Mouse (Mus musculus) intestine, embryonic 15.5 days (tissue): ENCODE data around the gene Zfyve28. TPM values are rescaled to one million over a fixed set of nuclear protein-coding genes. Genes with fewer than 3 reads are reported as not detected.

Source experiments
- ATAC-seq: fragments of 200-750 bp; cut with Nextera tagmentation; 2 replicates; pipeline ENCODE4 v1.8.0; 2017; ENCODE audit warnings: moderate TSS enrichment, moderate library complexity
- H3K27ac ChIP-seq: fragments of 300-500 bp; sonication (generic); 2 replicates; pipeline ENCODE4 v1.5.1; 2015; ENCODE audit warnings: mild to moderate bottlenecking, inconsistent platforms
- H3K27me3 ChIP-seq: fragments of 300-500 bp; sonication (generic); replicated peaks from 2 replicates; pipeline ENCODE4 v1.6.1; 2015; ENCODE audit warnings: inconsistent platforms
- H3K36me3 ChIP-seq: fragments of 300-500 bp; sonication (generic); 2 replicates; pipeline ENCODE4 v1.6.1; 2015; ENCODE audit warnings: inconsistent platforms
- H3K4me1 ChIP-seq: fragments of 300-500 bp; sonication (generic); replicated peaks from 2 replicates; pipeline ENCODE4 v1.6.1; 2015; ENCODE audit warnings: inconsistent platforms
- H3K4me2 ChIP-seq: fragments of 300-500 bp; sonication (generic); replicated peaks from 2 replicates; pipeline ENCODE4 v1.6.1; 2015; ENCODE audit warnings: mild to moderate bottlenecking, inconsistent platforms
- H3K4me3 ChIP-seq: fragments of 300-500 bp; sonication (generic); replicated peaks from 2 replicates; pipeline ENCODE4 v1.5.1; 2015; ENCODE audit warnings: inconsistent platforms
- H3K9ac ChIP-seq: fragments of 300-500 bp; sonication (generic); 2 replicates; pipeline ENCODE4 v1.6.1; 2015; ENCODE audit warnings: inconsistent platforms
- H3K9me3 ChIP-seq: fragments of 300-500 bp; sonication (generic); 2 replicates; pipeline ENCODE4 v1.6.1; 2016; ENCODE audit warnings: inconsistent platforms
- WGBS: fragments of 180-500 bp; shearing (Covaris S2); methylation state at CpG from one replicate; pipeline ENCODE4 v1.1.7; 2015; 5-methylcytosine and 5-hydroxymethylcytosine counted together
- polyA plus RNA-seq: library from polyadenylated mRNA; unstranded; fragments of >200 nt; fragmentation: Nextera tagmentation; extraction: Ambion mirVana; gene quantifications from 2 replicates; pipeline ENCODE4 v1.2.1, GENCODE M21; 2015

Zfyve28 gene
- polyA plus RNA-seq, 1 experiment from 2014 or later = 0.65 TPM

DNA sequence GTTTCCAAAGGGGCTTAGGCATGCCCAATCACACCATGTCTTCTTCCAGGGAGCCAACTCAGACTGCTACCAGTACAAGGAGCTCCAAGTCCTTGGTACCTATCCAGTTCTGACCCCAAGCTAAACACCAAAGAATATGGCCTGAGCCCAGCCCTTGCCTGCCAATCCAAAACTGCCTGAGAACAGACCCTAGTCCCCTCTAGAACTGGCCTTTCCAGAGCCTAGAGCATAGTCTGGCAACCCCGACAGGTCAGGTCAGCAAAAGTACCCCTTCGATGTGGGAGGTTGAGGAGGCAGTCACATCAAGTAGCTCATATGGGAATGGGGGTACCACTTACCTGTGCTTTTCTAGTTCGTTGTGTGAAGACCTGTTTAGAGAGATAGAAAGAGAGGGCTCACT is 104.3 kb downstream of the Zfyve28 start:
- no peak for ATAC-seq
- Histone ChIP-seq H3K36me3 (peaks cover 13% of the 10 kb centered on the region), H3K27me3 (no peaks in the 10 kb centered on the region), H3K27ac (no peak overlapping the region), H3K4me3 (no peak overlapping the region), H3K4me2 (no peak overlapping the region), H3K9ac (no peak overlapping the region), H3K4me1 (peaks cover 27% of the 10 kb centered on the region), H3K9me3 (no peaks in the 10 kb centered on the region)
- 92% methylated on average over 3 of the region's 3 CpGs for WGBS

DNA sequence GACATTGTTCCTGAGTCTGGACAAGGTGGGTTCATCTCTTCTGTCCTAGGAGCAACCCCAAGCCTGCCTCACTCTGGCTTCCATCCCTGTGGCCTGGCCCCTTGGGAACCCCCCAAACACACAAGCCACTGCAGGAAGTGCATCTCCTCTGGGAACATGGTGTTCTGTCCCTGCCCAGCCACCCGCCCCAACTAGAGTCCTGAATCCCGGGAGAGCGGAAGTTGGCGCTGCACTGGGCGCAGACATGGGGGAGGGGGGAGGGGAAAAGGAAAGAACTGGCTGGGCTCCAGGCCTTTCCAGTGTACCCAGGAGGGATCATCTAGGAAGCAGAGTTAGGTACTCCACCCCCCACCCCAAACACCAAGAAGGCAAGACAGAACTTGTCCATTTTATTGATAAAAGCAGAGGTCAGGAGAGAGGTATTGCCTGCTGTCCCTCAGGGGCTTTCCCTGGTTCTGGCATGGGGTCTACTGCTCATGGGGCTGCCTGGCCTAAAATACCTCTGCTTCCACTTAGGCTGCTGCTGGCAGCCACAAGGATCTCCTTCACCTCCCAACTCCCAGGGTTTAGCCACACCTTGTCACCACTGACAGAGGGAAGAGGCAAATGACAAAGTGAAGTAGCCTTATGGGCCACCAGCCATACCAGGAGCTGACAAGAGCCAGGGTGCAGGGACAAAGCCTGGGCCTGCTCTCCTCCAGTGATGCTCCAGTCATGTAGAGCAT is 104.9 kb downstream of the Zfyve28 start:
- no peak overlapping the region for H3K9ac ChIP-seq
- no peak for ATAC-seq
- no peak overlapping the region for H3K27ac ChIP-seq
- H3K9me3 ChIP-seq = no peaks in the 10 kb centered on the region
- peaks cover 23% of the 10 kb centered on the region for H3K4me1 ChIP-seq
- peaks cover 13% of the 10 kb centered on the region for H3K36me3 ChIP-seq
- 77% methylated on average over 5 of the region's 5 CpGs for WGBS
- no peak overlapping the region for H3K4me2 ChIP-seq
- H3K4me3 ChIP-seq = no peak overlapping the region
- no peaks in the 10 kb centered on the region for H3K27me3 ChIP-seq

DNA sequence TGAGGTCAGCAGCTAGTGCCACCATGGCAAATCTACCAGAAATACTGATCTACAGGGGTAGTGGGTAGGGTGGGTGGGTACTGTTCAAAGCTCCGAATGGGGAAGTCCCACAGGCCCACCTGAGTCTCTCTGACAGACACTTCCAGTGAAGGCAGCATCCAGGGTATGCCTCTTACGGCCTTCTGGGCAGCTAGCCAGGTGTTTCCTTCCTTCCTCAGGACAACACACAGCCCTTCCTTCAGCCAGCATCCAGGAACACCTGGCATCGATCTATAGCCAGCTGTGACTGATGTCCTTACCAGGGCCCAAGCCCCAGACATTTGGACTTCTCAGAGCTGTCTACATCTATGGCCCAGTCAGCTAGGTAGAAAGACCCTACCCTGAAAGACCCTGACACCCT is 105.8 kb downstream of the Zfyve28 start:
- Histone ChIP-seq H3K9ac (no peak overlapping the region), H3K9me3 (no peaks in the 10 kb centered on the region), H3K27ac (no peak overlapping the region), H3K4me3 (no peak overlapping the region), H3K4me2 (no peak overlapping the region), H3K27me3 (no peaks in the 10 kb centered on the region), H3K4me1 (peaks cover 23% of the 10 kb centered on the region), H3K36me3 (peaks cover 13% of the 10 kb centered on the region)
- 68% methylated on average over 3 of the region's 3 CpGs for WGBS
- ATAC-seq = no peak

DNA sequence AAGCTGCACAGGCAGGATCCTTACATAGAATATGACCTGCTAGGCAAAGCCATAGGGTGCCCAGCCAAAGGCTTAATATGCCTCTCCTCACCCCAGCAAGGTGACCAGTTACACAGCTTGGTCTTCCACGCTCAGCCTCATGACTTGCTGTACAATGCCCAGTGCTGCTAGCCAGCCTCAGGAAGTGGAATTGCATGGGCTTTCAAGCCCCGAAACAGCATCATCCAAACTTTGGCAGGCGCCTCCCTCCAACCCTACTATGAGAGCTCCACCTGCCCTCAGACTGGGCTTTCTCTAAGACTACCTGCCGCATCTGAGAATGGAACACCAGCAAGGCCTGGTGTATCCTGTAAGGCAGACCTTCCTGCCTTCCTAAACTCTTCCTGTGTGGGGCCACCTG is 110.4 kb downstream of the Zfyve28 start:
- Histone ChIP-seq H3K4me3 (no peak overlapping the region), H3K36me3 (peaks cover 13% of the 10 kb centered on the region)

DNA sequence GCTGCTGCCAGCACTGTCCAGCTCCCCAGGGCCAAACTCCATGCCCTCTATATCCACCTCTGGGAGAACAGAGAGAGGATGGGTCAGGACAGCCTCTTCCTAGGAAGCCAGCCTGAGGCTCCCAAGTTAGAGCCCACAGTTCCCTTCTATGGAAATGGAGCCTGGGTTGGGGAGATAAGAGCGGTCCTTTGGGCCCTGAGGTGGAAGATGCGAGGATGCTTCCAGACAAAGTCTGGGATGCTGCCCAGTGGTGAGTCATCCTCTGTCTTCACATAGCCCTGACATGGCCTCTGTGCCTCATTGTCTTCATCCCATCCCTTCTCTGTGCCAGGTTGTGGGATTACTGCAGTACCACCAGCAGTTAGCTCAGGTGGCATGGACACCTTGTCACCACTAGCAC is 111.2 kb downstream of the Zfyve28 start:
- Histone ChIP-seq H3K27me3 (no peaks in the 10 kb centered on the region), H3K9me3 (no peaks in the 10 kb centered on the region), H3K4me3 (no peak overlapping the region), H3K27ac (no peak overlapping the region), H3K9ac (no peak overlapping the region), H3K4me1 (peaks cover 4% of the 10 kb centered on the region; the same call in 1 of the 2 replicates), H3K4me2 (no peak overlapping the region), H3K36me3 (peaks cover 11% of the 10 kb centered on the region)
- WGBS = 97% methylated on average over 2 of the region's 2 CpGs
- ATAC-seq = no peak

More for the DNA sequence above, 110.4 kb downstream of the Zfyve28 start:
- no peaks in the 10 kb centered on the region for H3K9me3 ChIP-seq
- no peaks in the 10 kb centered on the region for H3K27me3 ChIP-seq
- no peak overlapping the region for H3K9ac ChIP-seq
- 92% methylated on average over 4 of the region's 4 CpGs for WGBS
- H3K4me1 ChIP-seq = peaks cover 4% of the 10 kb centered on the region
- no peak overlapping the region for H3K27ac ChIP-seq
- no peak for ATAC-seq
- no peak overlapping the region for H3K4me2 ChIP-seq

DNA sequence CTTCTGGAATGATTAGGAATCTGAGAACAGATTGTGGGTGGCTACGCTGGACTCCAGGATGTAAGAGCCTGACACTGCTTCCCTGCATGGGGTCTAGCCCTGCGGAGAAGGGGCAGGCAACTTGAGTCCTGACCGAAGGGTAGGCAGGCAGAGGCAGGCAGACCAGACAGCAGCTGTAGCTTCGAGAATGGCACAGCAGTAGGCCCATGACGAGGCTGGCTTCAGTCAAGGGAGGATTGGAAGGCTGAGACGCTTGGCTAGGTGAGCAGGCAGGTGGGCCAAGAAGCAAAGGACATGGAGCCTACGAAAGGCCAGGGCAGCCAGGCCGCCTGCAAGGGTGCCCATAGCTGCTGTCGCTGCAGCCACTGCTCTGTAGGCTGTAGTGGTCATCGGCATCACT is 111.6 kb downstream of the Zfyve28 start:
- Histone ChIP-seq H3K9ac (no peak overlapping the region), H3K36me3 (peaks cover 10% of the 10 kb centered on the region), H3K4me3 (no peak overlapping the region), H3K27me3 (no peaks in the 10 kb centered on the region), H3K27ac (no peak overlapping the region), H3K4me2 (no peak overlapping the region), H3K4me1 (peaks cover 2% of the 10 kb centered on the region; the same call in 1 of the 2 replicates), H3K9me3 (no peaks in the 10 kb centered on the region)
- no peak for ATAC-seq
- WGBS = 86% methylated on average over 10 of the region's 10 CpGs

DNA sequence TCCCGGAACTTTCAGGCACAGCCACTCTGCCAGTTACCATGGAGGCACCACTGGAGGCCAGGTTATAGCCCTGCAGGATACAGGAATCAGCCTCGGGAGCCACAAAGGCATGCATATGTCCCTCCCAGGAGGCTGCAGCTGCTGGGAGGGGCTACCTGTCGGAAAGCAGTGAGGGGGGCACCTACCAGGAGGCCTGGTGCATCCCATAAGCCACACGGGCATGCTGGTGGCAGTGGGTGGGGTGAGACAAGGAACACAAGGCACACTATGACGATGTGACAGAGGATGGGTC is 112.9 kb downstream of the Zfyve28 start:
- H3K27me3 ChIP-seq = no peaks in the 10 kb centered on the region
- H3K4me3 ChIP-seq = no peak overlapping the region
- no peak overlapping the region for H3K4me2 ChIP-seq
- no peak for ATAC-seq
- H3K4me1 ChIP-seq = no peaks in the 10 kb centered on the region
- H3K9me3 ChIP-seq = no peaks in the 10 kb centered on the region
- no peak overlapping the region for H3K27ac ChIP-seq
- H3K36me3 ChIP-seq = peaks cover 9% of the 10 kb centered on the region
- H3K9ac ChIP-seq = no peak overlapping the region
- WGBS = 32% methylated on average over 5 of the region's 5 CpGs

DNA sequence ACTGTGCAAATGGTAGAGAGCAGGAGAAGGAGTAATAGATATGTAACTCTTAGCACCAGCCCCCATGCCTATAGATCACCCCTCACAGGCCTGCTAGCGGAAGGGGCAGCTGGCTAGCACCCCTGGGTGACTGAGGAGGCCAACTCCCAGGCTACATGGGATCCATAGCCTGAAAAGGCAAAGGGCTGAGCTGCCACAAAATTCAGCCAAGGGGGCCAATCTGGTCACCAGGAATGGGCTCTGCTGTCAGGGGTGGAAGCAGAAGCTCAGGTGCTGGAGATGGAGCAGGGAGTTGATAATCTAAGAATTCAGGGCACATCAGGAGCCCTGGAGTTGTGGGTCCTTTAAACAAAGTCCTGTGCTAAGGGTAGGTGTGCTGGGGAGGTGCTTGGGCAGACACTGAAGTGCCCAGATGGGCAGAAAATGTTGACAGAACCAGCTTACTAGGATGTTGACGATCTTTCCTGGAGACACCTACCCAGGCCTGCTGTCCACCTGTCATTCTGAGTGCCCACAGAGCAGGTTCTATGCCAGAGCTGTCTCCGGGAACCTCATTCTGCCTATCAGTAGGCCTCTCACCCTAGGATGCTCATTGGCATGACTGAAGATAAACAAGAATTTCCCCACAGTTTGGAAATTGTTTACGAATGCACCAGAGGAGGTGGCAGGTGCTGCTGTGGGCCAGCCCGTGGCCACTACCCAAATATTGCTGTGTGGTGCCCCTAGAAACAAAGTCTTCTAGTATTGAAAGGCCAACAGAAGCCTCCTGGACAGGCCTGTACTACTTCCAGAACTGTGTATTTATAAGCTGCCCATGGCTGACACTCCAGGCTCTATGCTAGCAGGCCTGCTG is 113.5 kb downstream of the Zfyve28 start:
- no peak overlapping the region for H3K27ac ChIP-seq
- H3K36me3 ChIP-seq = peaks cover 4% of the 10 kb centered on the region; the same call in 1 of the 2 replicates
- ATAC-seq = no peak
- no peaks in the 10 kb centered on the region for H3K27me3 ChIP-seq
- H3K4me2 ChIP-seq = no peak overlapping the region
- no peak overlapping the region for H3K4me3 ChIP-seq
- 75% methylated on average over 5 of the region's 5 CpGs for WGBS
- H3K4me1 ChIP-seq = no peaks in the 10 kb centered on the region
- no peaks in the 10 kb centered on the region for H3K9me3 ChIP-seq
- no peak overlapping the region for H3K9ac ChIP-seq

DNA sequence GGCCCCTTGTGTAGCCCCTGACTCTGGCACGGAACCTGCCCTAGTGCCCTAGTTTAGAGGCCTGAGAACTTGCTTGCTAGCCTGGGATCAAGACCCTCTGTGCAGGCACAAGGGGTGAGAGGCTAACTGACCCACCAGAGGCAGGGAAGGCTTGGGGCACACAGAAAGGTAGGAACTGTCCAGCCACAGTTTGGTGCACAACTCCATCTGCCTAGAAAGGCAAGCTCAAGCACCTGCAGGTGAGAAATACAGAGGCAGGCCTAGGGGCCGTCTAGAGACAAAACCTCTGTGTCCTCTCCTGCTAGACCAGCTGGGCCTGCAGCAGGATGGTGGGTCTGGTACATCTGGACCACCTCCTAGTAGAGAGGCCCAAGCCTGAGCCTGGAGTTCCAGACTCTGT is 114.2 kb downstream of the Zfyve28 start:
- 71% methylated on average over 2 of the region's 2 CpGs for WGBS
- Histone ChIP-seq H3K4me2 (no peak overlapping the region), H3K4me1 (no peaks in the 10 kb centered on the region), H3K4me3 (no peak overlapping the region), H3K27ac (no peak overlapping the region), H3K9me3 (no peaks in the 10 kb centered on the region), H3K36me3 (peaks cover 4% of the 10 kb centered on the region; the same call in 1 of the 2 replicates), H3K9ac (no peak overlapping the region), H3K27me3 (no peaks in the 10 kb centered on the region)
- ATAC-seq = no peak

DNA sequence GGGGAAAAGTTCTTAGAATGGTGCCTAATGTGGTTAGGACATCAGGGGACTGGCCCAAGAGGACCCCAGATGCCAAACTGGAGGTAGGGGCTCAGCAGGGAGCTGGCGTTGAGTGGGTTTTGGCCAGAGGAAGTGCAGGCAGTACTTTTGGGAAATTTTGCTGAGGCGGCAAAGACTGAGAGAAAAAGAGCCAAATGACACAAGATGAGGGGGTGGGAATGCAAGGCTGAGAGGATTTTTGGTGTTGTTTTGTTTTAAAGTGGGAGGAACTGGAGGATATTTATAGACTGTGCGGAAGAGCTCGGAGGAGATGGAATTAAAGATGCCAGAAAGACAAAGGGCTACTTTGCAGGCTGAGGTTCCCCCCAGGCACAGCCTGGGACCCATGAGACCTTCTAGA is 117.5 kb downstream of the Zfyve28 start:
- Histone ChIP-seq H3K9me3 (no peaks in the 10 kb centered on the region), H3K4me2 (no peak overlapping the region), H3K27me3 (no peaks in the 10 kb centered on the region), H3K4me1 (no peaks in the 10 kb centered on the region), H3K27ac (peak overlapping the region; percentile 37; the same call in 1 of the 2 replicates), H3K36me3 (no peaks in the 10 kb centered on the region), H3K4me3 (no peak overlapping the region), H3K9ac (no peak overlapping the region)
- ATAC-seq = no peak
- 62% methylated on average over 4 of the region's 4 CpGs for WGBS

DNA sequence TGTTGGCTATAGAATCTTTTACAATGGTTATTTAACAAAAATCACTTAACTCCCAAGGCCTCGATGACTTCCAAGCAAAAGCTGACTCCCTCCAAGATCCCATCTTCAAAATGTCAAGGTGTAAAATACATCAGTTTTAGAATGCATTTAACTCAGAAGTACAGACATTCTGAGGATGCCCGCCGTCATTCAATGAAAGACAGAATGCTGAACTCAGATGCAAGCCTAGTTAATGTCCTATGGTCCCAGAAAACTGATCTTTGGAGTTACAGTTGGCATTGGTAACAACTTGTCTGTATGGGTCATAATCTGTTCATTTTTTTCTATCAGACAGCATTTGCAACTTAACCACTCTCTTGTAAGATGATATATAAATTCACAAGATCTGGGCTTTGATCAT is 118.3 kb downstream of the Zfyve28 start:
- H3K9ac ChIP-seq = no peak overlapping the region
- peak overlapping the region; percentile 62 for H3K4me3 ChIP-seq
- no peaks in the 10 kb centered on the region for H3K9me3 ChIP-seq
- 78% methylated on average over 3 of the region's 3 CpGs for WGBS
- no peaks in the 10 kb centered on the region for H3K36me3 ChIP-seq
- no peaks in the 10 kb centered on the region for H3K27me3 ChIP-seq
- ATAC-seq = no peak
- H3K4me2 ChIP-seq = peak overlapping the region; percentile 71
- no peaks in the 10 kb centered on the region for H3K4me1 ChIP-seq
- peak overlapping the region; percentile 83 for H3K27ac ChIP-seq

DNA sequence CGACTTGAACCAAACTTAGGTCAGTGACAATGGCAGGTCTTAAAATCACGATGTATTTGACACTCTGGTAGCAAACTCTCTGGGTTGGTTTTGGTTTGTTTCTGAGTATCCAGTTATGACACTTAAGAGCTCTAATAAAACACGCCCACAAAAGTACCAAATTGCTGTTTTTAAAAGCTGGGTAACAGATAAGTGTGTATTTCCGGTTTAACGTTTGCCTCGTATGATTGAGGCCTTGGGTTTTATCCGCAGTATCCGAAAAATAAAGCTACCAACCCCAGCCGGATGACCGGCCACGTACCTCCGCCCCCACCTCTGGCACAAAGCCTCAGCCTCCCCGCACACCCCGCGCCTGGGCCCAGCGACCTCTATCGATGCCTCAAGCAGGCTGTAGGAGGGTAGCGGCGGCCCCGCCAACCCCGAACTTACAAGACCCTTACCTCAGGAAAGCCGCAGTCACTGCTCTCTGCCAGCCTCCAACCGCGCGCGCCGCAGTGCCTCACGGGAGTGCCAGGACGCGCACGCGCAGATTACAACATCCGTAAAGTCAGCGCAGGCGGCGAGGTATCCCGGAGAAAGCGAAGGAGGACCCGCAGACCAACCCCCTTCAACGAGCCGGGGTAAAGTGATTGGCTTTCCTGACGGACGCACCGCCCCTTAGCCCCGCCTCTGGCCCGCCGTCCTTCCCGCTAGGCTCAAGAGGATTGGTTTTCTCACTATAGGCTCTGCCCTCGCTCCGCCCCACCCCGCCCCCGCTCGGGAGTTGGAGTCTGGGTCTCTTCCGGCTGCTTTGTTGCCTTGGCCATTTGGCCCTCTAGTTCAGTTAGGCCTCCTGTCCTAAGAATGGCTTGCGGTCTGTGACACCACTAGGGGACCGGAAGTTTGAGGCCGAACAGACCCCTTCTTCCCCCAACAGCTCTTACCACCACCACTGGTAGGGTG is 119.0 kb downstream of the Zfyve28 start, which contains the start of the genes Poln and Haus3:
Gene Poln (minus strand): TSS at position 499 of the 942 bp plus-strand sequence.
Gene Haus3 (minus strand): TSS at position 578 of the 942 bp plus-strand sequence.
- ATAC-seq = peak; percentile 100
- Histone ChIP-seq H3K4me3 (peak within 1 kb of the TSS; percentile 62), H3K27me3 (no peaks in the 10 kb centered on the region), H3K4me2 (peak within 1 kb of the TSS; percentile 71), H3K36me3 (no peaks in the 10 kb centered on the region), H3K9me3 (no peaks in the 10 kb centered on the region), H3K27ac (peak within 1 kb of the TSS; percentile 87), H3K4me1 (no peaks in the 10 kb centered on the region), H3K9ac (peak within 1 kb of the TSS; percentile 77)
- WGBS = under 1% methylated on average over 57 of the region's 57 CpGs
